Mouse (Mus musculus): Measurements from ENCODE around the gene Mavs. TPM values are rescaled to one million over a fixed set of nuclear protein-coding genes. Genes with fewer than 3 reads are reported as not detected.
A peak's percentile ranks its signal among the peaks of the same experiment; 100 is the strongest.

Gene Mavs
- polyA plus RNA-seq, 1 experiment from 2014 or later: 23.7 TPM

DNA sequence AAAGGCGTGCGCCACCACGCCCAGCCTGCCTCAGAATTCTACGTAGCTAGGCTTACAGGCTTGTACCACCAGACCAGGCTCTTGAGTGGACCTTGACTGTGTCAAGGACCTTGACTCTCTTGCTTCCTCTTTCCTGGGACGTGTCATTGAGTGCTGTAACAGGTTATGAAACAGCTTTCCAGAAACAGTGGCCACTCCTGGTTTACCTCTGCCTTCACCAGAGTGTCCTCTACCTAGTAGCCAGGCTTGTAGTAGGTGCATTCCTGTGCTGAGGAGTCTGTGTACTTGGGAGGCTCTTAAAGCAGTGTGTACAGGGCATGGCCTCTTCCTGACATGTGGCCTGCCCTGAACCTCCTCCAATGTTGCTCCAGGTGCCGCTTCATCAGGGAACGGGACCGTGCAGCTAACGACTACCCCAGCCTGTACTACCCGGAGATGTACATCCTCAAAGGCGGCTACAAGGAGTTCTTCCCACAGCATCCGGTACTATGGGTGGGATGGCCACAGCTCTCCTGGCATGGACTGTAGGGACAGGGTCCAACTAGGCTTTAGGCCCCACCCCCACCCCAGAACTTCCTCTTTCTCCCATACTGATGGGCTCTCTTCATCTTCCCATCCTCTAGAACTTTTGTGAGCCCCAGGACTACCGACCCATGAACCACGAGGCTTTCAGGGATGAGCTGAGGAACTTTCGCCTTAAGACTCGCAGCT lies 37.1 kb upstream of the Mavs start:
- peaks cover 47% of the 10 kb centered on the region for H3K36me3 ChIP-seq (ENCODE audit: control insufficient read depth, insufficient read depth, low read length)
- ATAC-seq (ENCODE audit: low FRiP score, low TSS enrichment): no peak

DNA sequence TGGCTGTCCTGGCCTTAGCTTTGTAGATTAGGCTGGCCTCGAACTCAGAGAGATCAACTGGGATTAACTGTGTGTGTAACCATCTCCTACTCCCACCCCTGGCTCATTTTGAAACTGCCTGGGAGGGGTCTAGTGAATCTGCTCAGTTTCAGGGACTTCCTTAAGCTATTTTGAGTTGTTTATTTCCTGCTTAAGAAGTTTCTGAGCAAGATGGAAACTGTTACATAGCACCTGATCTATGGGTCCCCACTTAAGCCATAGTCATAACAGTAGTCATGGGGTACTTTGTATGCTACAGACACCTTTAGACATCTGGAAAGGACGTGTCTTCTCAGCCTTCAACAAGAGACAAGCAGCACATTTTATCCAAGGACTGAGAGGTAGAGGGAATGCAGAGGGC lies 33.2 kb upstream of the Mavs start:
- Histone ChIP-seq H3K27ac (ENCODE audit: low read depth, low read length) (no peak overlapping the region), H3K4me3 (ENCODE audit: low read length) (no peak overlapping the region), H3K36me3 (ENCODE audit: control insufficient read depth, insufficient read depth, low read length) (peaks cover 12% of the 10 kb centered on the region), H3K9me3 (ENCODE audit: control insufficient read depth, low read length) (peaks cover 3% of the 10 kb centered on the region; the same call in 1 of the 2 replicates), H3K9ac (ENCODE audit: low read depth, low read length) (no peak overlapping the region), H3K27me3 (ENCODE audit: control insufficient read depth, insufficient read depth, low read length) (no peaks in the 10 kb centered on the region), H3K4me1 (ENCODE audit: control insufficient read depth, insufficient read depth, low read length) (peaks cover 10% of the 10 kb centered on the region; the same call in 1 of the 2 replicates), H3K4me2 (replicated peaks; ENCODE audit: low read depth, low read length) (no peak overlapping the region)
- WGBS: 89% methylated on average over 2 of the region's 2 CpGs
- ATAC-seq (ENCODE audit: low FRiP score, low TSS enrichment): no peak

More for the DNA sequence above, 37.1 kb upstream of the Mavs start:
- Histone ChIP-seq H3K4me3 (ENCODE audit: low read length) (no peak overlapping the region), H3K4me1 (ENCODE audit: control insufficient read depth, insufficient read depth, low read length) (no peaks in the 10 kb centered on the region), H3K4me2 (replicated peaks; ENCODE audit: low read depth, low read length) (no peak overlapping the region), H3K9me3 (ENCODE audit: control insufficient read depth, low read length) (peaks cover 3% of the 10 kb centered on the region; the same call in 1 of the 2 replicates), H3K9ac (ENCODE audit: low read depth, low read length) (no peak overlapping the region), H3K27ac (ENCODE audit: low read depth, low read length) (no peak overlapping the region), H3K27me3 (ENCODE audit: control insufficient read depth, insufficient read depth, low read length) (no peaks in the 10 kb centered on the region)
- WGBS: 93% methylated on average over 16 of the region's 16 CpGs

DNA sequence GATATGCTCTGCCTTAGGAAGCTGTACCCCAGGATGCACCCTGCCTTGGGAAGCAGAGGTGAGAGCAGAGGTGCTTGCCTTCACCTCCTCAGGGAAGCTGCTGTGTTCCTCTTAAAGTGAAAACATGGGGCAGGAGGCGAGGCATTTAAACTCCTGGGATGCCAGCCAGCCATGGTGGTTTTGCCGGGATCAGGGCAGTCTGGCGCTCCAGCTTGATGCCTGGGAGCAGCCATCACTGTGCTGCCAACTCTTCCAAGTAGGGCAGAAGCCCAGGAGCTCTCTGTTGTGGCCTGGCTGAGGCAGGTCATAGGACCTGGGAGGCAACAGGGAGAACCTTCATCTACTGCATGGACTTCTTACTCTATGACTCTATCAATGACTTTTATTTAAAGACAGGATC lies 32.6 kb upstream of the Mavs start:
- Histone ChIP-seq H3K4me3 (ENCODE audit: low read length) (no peak overlapping the region), H3K27ac (ENCODE audit: low read depth, low read length) (no peak overlapping the region), H3K4me1 (ENCODE audit: control insufficient read depth, insufficient read depth, low read length) (peaks cover 10% of the 10 kb centered on the region; the same call in 1 of the 2 replicates), H3K9ac (ENCODE audit: low read depth, low read length) (no peak overlapping the region), H3K4me2 (replicated peaks; ENCODE audit: low read depth, low read length) (no peak overlapping the region), H3K9me3 (ENCODE audit: control insufficient read depth, low read length) (peaks cover 3% of the 10 kb centered on the region; the same call in 1 of the 2 replicates), H3K36me3 (ENCODE audit: control insufficient read depth, insufficient read depth, low read length) (peaks cover 12% of the 10 kb centered on the region), H3K27me3 (ENCODE audit: control insufficient read depth, insufficient read depth, low read length) (no peaks in the 10 kb centered on the region)
- WGBS: 94% methylated on average over 3 of the region's 3 CpGs
- no peak for ATAC-seq (ENCODE audit: low FRiP score, low TSS enrichment)

DNA sequence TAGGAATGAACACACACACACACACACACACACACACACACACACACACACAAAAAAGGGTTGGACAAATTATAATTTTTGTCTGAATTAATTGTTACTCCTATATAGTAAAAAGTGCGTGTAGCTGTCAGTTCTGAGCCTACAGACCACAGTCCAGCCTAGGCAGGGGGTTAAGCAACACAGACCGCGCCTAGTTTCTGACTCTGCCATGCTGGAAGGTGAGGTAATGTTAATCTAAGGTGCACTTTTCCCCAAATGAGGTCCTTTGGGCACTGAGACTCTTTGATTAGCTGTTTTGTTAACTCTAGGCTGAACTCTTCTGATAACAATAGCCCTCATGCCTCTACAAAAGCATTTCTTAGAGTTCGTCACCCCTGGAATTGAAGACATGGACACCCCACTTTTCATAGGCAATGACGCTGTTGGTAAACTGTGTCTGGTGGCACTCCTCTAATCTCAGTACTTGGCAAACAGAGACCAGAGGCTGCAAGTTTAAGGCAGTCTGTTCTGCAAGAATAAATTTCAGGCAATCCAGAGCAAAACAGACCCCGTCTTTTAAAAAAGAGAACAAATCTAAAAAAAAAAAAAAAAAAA lies 29.9 kb upstream of the Mavs start:
- Histone ChIP-seq H3K4me1 (ENCODE audit: control insufficient read depth, insufficient read depth, low read length) (peaks cover 10% of the 10 kb centered on the region; the same call in 1 of the 2 replicates), H3K4me2 (replicated peaks; ENCODE audit: low read depth, low read length) (no peak overlapping the region), H3K27me3 (ENCODE audit: control insufficient read depth, insufficient read depth, low read length) (no peaks in the 10 kb centered on the region), H3K9me3 (ENCODE audit: control insufficient read depth, low read length) (peaks cover 3% of the 10 kb centered on the region; the same call in 1 of the 2 replicates), H3K9ac (ENCODE audit: low read depth, low read length) (no peak overlapping the region), H3K36me3 (ENCODE audit: control insufficient read depth, insufficient read depth, low read length) (no peaks in the 10 kb centered on the region; the same call in 1 of the 2 replicates), H3K27ac (ENCODE audit: low read depth, low read length) (peak overlapping the region; percentile 56; the same call in 1 of the 2 replicates), H3K4me3 (ENCODE audit: low read length) (no peak overlapping the region)
- WGBS: 75% methylated on average over 6 of the region's 6 CpGs
- ATAC-seq (ENCODE audit: low FRiP score, low TSS enrichment): no peak

DNA sequence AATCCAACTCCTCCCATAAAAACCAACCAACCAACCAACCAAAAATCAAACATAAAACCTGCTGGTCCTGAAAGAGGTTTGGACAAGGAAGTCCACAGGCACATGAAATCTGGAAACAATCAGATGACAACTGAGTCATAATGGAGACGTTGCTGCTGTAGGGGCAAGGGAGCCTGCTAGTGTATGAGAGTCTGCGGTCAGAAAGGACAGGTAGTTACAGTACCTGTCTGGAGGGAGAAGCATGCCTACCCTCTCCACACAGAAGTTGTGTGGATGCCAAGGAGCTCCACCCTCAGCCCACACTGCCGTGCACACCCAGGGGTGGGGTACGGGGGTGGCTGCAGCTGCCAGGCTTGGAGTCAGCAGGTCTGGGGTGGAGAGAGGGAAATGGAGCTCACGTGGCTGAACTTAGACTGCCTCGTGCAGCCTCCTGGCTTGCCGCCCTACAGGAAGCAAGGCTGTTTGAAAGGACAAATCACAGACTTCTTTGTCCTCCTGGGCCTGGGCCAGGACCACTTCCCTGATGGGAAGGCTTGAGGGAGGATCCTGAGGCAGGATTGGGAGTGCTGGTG lies 29.4 kb upstream of the Mavs start:
- Histone ChIP-seq H3K4me2 (replicated peaks; ENCODE audit: low read depth, low read length) (no peak overlapping the region), H3K27me3 (ENCODE audit: control insufficient read depth, insufficient read depth, low read length) (no peaks in the 10 kb centered on the region), H3K9ac (ENCODE audit: low read depth, low read length) (no peak overlapping the region), H3K27ac (ENCODE audit: low read depth, low read length) (peak overlapping the region; percentile 56), H3K36me3 (ENCODE audit: control insufficient read depth, insufficient read depth, low read length) (no peaks in the 10 kb centered on the region; the same call in 1 of the 2 replicates), H3K4me3 (ENCODE audit: low read length) (no peak overlapping the region), H3K4me1 (ENCODE audit: control insufficient read depth, insufficient read depth, low read length) (peaks cover 10% of the 10 kb centered on the region; the same call in 1 of the 2 replicates), H3K9me3 (ENCODE audit: control insufficient read depth, low read length) (peaks cover 3% of the 10 kb centered on the region; the same call in 1 of the 2 replicates)
- WGBS: 35% methylated on average over 7 of the region's 7 CpGs
- ATAC-seq (ENCODE audit: low FRiP score, low TSS enrichment): peak; percentile 71

DNA sequence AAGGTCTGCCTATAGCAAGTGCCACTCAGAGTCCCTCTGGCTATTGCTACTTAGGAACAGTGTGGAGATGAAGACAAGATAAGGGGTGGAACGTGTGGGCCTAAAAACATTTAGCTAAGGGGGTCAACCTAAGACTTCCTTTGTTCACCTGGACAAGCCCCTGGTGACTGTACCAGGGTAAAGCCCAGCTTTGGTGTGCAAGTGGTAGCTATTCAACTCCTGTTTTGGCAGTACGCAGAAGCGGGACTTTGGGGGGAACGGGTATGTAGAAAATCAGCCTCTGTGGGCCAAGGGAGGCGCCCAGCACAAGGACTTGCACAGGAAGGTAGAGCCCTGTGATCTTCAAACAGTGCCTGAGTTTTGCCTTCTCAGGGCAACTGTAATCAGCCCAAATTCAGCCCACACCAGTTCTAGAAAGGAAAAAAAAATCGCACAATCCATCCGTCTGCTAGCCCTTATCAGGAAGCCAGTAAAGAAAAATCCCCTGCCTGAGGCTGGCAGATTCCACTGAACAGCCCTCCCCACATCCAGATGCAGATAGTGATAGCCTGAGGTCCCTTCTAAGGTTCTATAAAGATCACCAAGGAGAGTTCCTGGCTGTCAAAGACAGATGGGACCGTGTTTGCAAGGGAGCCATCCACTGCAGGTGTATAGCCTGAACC lies 28.2 kb upstream of the Mavs start:
- 84% methylated on average over 8 of the region's 8 CpGs for WGBS
- Histone ChIP-seq H3K27me3 (ENCODE audit: control insufficient read depth, insufficient read depth, low read length) (no peaks in the 10 kb centered on the region), H3K4me2 (replicated peaks; ENCODE audit: low read depth, low read length) (no peak overlapping the region), H3K27ac (ENCODE audit: low read depth, low read length) (no peak overlapping the region), H3K36me3 (ENCODE audit: control insufficient read depth, insufficient read depth, low read length) (no peaks in the 10 kb centered on the region), H3K9me3 (ENCODE audit: control insufficient read depth, low read length) (peaks cover 2% of the 10 kb centered on the region; the same call in 1 of the 2 replicates), H3K9ac (ENCODE audit: low read depth, low read length) (no peak overlapping the region), H3K4me3 (ENCODE audit: low read length) (no peak overlapping the region), H3K4me1 (ENCODE audit: control insufficient read depth, insufficient read depth, low read length) (peaks cover 10% of the 10 kb centered on the region; the same call in 1 of the 2 replicates)
- no peak for ATAC-seq (ENCODE audit: low FRiP score, low TSS enrichment)

DNA sequence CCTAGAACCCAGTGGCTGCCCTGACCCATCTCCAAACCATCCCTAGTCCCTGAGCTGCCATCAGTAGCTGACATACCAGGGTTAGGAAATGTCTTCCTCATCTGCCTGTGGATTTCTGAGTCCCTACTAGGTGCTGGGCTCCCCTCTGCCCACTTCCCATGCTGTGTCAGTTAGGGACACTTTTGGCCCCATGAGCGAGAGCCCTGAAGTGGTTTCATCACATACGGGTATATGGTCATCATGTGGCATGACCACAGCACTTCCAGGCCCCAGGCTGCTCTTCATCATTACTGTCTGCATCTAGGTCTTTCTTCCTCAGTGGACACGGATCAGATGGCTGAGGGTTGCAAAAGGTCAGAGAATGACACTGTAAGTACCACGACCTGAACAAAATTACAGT lies 27.1 kb upstream of the Mavs start, which contains the start of gene Ap5s1:
Gene Ap5s1 (plus strand): TSS at position 301 of the 400 bp plus-strand sequence.
- 67% methylated on average over 4 of the region's 4 CpGs for WGBS
- Histone ChIP-seq H3K4me1 (ENCODE audit: control insufficient read depth, insufficient read depth, low read length) (peaks cover 14% of the 10 kb centered on the region), H3K27ac (ENCODE audit: low read depth, low read length) (no peak within 1 kb of the TSS), H3K27me3 (ENCODE audit: control insufficient read depth, insufficient read depth, low read length) (no peaks in the 10 kb centered on the region), H3K4me3 (ENCODE audit: low read length) (no peak within 1 kb of the TSS), H3K4me2 (replicated peaks; ENCODE audit: low read depth, low read length) (no peak within 1 kb of the TSS), H3K9me3 (ENCODE audit: control insufficient read depth, low read length) (no peaks in the 10 kb centered on the region), H3K36me3 (ENCODE audit: control insufficient read depth, insufficient read depth, low read length) (no peaks in the 10 kb centered on the region), H3K9ac (ENCODE audit: low read depth, low read length) (no peak within 1 kb of the TSS)
- ATAC-seq (ENCODE audit: low FRiP score, low TSS enrichment): no peak

DNA sequence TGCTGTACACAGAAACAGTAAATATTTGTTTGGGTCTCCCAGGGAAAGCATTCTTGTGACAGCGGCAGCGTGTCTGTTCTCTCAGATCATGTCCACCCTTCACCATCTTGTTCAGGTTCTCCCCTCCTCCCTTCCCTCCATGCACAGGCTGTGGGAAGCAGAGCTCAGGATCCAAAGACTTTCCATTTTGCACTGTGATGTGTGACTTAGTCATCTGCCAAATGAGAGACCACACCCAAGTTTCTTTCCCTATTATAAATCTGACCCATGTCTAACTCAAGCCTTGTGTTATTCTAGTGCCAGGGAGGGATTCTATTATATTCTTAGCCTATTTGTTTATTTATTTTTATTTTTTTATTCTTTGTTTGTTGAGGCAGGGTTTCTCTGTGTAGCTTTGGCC lies 25.5 kb upstream of the Mavs start:
- peaks cover 4% of the 10 kb centered on the region; the same call in 1 of the 2 replicates for H3K36me3 ChIP-seq (ENCODE audit: control insufficient read depth, insufficient read depth, low read length)
- ATAC-seq (ENCODE audit: low FRiP score, low TSS enrichment): no peak
- WGBS: 94% methylated on average over 2 of the region's 2 CpGs

More for the DNA sequence above, 25.5 kb upstream of the Mavs start:
- H3K9ac ChIP-seq (ENCODE audit: low read depth, low read length): no peak overlapping the region
- no peaks in the 10 kb centered on the region for H3K9me3 ChIP-seq (ENCODE audit: control insufficient read depth, low read length)
- H3K27me3 ChIP-seq (ENCODE audit: control insufficient read depth, insufficient read depth, low read length): no peaks in the 10 kb centered on the region
- no peak overlapping the region for H3K4me3 ChIP-seq (ENCODE audit: low read length)
- peaks cover 14% of the 10 kb centered on the region for H3K4me1 ChIP-seq (ENCODE audit: control insufficient read depth, insufficient read depth, low read length)
- H3K4me2 ChIP-seq (replicated peaks; ENCODE audit: low read depth, low read length): no peak overlapping the region
- H3K27ac ChIP-seq (ENCODE audit: low read depth, low read length): no peak overlapping the region
